Mouse (Mus musculus) liver, adult 2 months (tissue): Measurements from ENCODE around the gene Plau. TPM values are rescaled to one million over a fixed set of nuclear protein-coding genes. Genes with fewer than 3 reads are reported as not detected.

ENCODE experiments used
- DNase-seq: peaks from one replicate; pipeline ENCODE4 v3.0.0-alpha.2; 2011; ENCODE audit warnings: low read depth, low spot score; ENCODE audit errors: extremely low read depth
- H3K27ac ChIP-seq: fragments of 200-500 bp; replicated peaks from 2 replicates; pipeline ENCODE4 v1.5.1; 2012; ENCODE audit warnings: low read depth, mild to moderate bottlenecking, control low read depth, inconsistent platforms, low read length; ENCODE audit not compliant: insufficient read depth
- H3K27me3 ChIP-seq: fragments of 200-500 bp; 2 replicates; pipeline ENCODE4 v1.6.1; 2012; ENCODE audit warnings: mild to moderate bottlenecking, moderate library complexity, low read length, inconsistent platforms; ENCODE audit not compliant: control insufficient read depth, insufficient read depth
- H3K36me3 ChIP-seq: fragments of 200-500 bp; 2 replicates; pipeline ENCODE4 v1.6.1; 2012; ENCODE audit warnings: low read length, inconsistent platforms; ENCODE audit not compliant: control insufficient read depth, insufficient read depth
- H3K4me1 ChIP-seq: fragments of 200-500 bp; 2 replicates; pipeline ENCODE4 v1.6.1; 2011; ENCODE audit warnings: low read length; ENCODE audit not compliant: control insufficient read depth, insufficient read depth
- H3K4me3 ChIP-seq: fragments of 200-500 bp; 2 replicates; pipeline ENCODE4 v1.5.1; 2011; ENCODE audit warnings: low read depth, mild to moderate bottlenecking, control low read depth, low read length, moderate library complexity; ENCODE audit not compliant: insufficient read depth
- H3K79me2 ChIP-seq: fragments of 200-500 bp; 2 replicates; pipeline ENCODE4 v1.6.1; 2012; ENCODE audit warnings: inconsistent platforms, mild to moderate bottlenecking, low read length, moderate library complexity; ENCODE audit not compliant: control insufficient read depth, insufficient read depth
- H3K9ac ChIP-seq: fragments of 200-500 bp; 2 replicates; pipeline ENCODE4 v1.6.1; 2012; ENCODE audit warnings: low read depth, mild to moderate bottlenecking, control low read depth, inconsistent platforms, low read length
- CTCF ChIP-seq: fragments of 200-500 bp; IDR thresholded peaks from 2 replicates; pipeline ENCODE4 v1.5.1; 2011; ENCODE audit warnings: low read depth, low read length, control low read depth
- POLR2A ChIP-seq: fragments of 200-500 bp; IDR thresholded peaks from 2 replicates; pipeline ENCODE4 v1.6.1; 2011; ENCODE audit warnings: low read length, control low read depth; ENCODE audit not compliant: insufficient read depth; ENCODE audit errors: extremely low read depth
- WGBS: fragments of 180-500 bp; shearing (Covaris S2); methylation state at CpG from one replicate; pipeline ENCODE4 v1.1.7; 2018; 5-methylcytosine and 5-hydroxymethylcytosine counted together
- polyA plus RNA-seq: library from polyadenylated mRNA; depleted of rRNA; stranded (reverse); fragments of >200 nt; gene quantifications from 2 replicates; pipeline ENCODE4 v1.2.3, GENCODE M21; 2012
- total RNA-seq: library from RNA; depleted of rRNA; stranded (reverse); fragments of >200 nt; gene quantifications from 2 replicates; pipeline ENCODE4 v1.2.3, GENCODE M21; 2014

Plau gene
- total and polyA plus RNA-seq, 2 experiments = 0.57 to 1.2 TPM

- H3K27ac ChIP-seq = no peak overlapping the region
- WGBS = 87% methylated on average over 7 of the region's 7 CpGs
- H3K36me3 ChIP-seq = no peaks in the 10 kb centered on the region
- H3K79me2 ChIP-seq = no peaks in the 10 kb centered on the region
- no peak for DNase-seq
- no peaks in the 10 kb centered on the region for H3K4me1 ChIP-seq
- no peak overlapping the region for H3K9ac ChIP-seq
- no peak for TF ChIP-seq CTCF
- TF ChIP-seq POLR2A = no peak
- H3K4me3 ChIP-seq = no peak overlapping the region
- no peaks in the 10 kb centered on the region for H3K27me3 ChIP-seq
Measured at GRCm38 (mm10) chr14:20811779-20812406, 24.6 kb upstream of the Plau start.

GRCm38 (mm10) chr14:20815448-20815847 lies 21.0 kb upstream of the Plau start:
- WGBS = 88% methylated on average over 3 of the region's 3 CpGs
- DNase-seq = no peak
- H3K4me1 ChIP-seq = no peaks in the 10 kb centered on the region

GRCm38 (mm10) chr14:20824517-20824916 lies 11.9 kb upstream of the Plau start:
- no peaks in the 10 kb centered on the region for H3K27me3 ChIP-seq
- H3K9ac ChIP-seq = no peak overlapping the region
- TF ChIP-seq CTCF = no peak
- TF ChIP-seq POLR2A = no peak
- peak; percentile 11 for DNase-seq
- H3K4me3 ChIP-seq = no peak overlapping the region
- no peak overlapping the region for H3K27ac ChIP-seq
- H3K79me2 ChIP-seq = no peaks in the 10 kb centered on the region
- no peaks in the 10 kb centered on the region for H3K36me3 ChIP-seq
- WGBS = 82% methylated on average over 1 of the region's 1 CpGs
- H3K4me1 ChIP-seq = no peaks in the 10 kb centered on the region

More at GRCm38 (mm10) chr14:20815448-20815847, 21.0 kb upstream of the Plau start:
- TF ChIP-seq POLR2A (no peak), CTCF (no peak)
- Histone ChIP-seq H3K27me3 (no peaks in the 10 kb centered on the region), H3K4me3 (no peak overlapping the region), H3K36me3 (no peaks in the 10 kb centered on the region), H3K79me2 (no peaks in the 10 kb centered on the region), H3K9ac (no peak overlapping the region), H3K27ac (no peak overlapping the region)

- 95% methylated on average over 2 of the region's 2 CpGs for WGBS
- H3K36me3 ChIP-seq = no peaks in the 10 kb centered on the region
- H3K27me3 ChIP-seq = no peaks in the 10 kb centered on the region
- H3K27ac ChIP-seq = no peak overlapping the region
- no peak for DNase-seq
- no peak overlapping the region for H3K4me3 ChIP-seq
- no peaks in the 10 kb centered on the region for H3K79me2 ChIP-seq
- H3K9ac ChIP-seq = no peak overlapping the region
- no peaks in the 10 kb centered on the region for H3K4me1 ChIP-seq
- TF ChIP-seq POLR2A (no peak), CTCF (no peak)
Measured at GRCm38 (mm10) chr14:20825516-20825915, 10.9 kb upstream of the Plau start.

- WGBS = 91% methylated on average over 8 of the region's 8 CpGs
- Histone ChIP-seq H3K79me2 (no peaks in the 10 kb centered on the region), H3K4me3 (no peak overlapping the region), H3K9ac (no peak overlapping the region), H3K27ac (no peak overlapping the region), H3K36me3 (no peaks in the 10 kb centered on the region), H3K4me1 (no peaks in the 10 kb centered on the region), H3K27me3 (no peaks in the 10 kb centered on the region)
- TF ChIP-seq POLR2A (no peak), CTCF (no peak)
- no peak for DNase-seq
Measured at GRCm38 (mm10) chr14:20827061-20827460, 9.4 kb upstream of the Plau start.

GRCm38 (mm10) chr14:20827491-20827890 lies 9.0 kb upstream of the Plau start:
- Histone ChIP-seq H3K4me3 (no peak overlapping the region), H3K27ac (no peak overlapping the region), H3K27me3 (no peaks in the 10 kb centered on the region), H3K36me3 (no peaks in the 10 kb centered on the region), H3K9ac (no peak overlapping the region), H3K4me1 (no peaks in the 10 kb centered on the region), H3K79me2 (no peaks in the 10 kb centered on the region)
- no peak for DNase-seq
- WGBS = 93% methylated on average over 5 of the region's 5 CpGs
- TF ChIP-seq POLR2A = no peak
- TF ChIP-seq CTCF = no peak
